Mouse (Mus musculus): ENCODE measurements around the gene Ccdc12.

- TF ChIP-seq CTCF (IDR thresholded peaks at IDR 0.05) (no peak), EP300 (IDR thresholded peaks at IDR 0.05) (no peak)
These were observed 45.1 kb downstream of the Ccdc12 start for GRCm38 (mm10) chr9:110701114-110702032.

Data from lung, postnatal 0 days (tissue).